Mouse (Mus musculus) erythroblast, adult 5-6 weeks (primary cell): ENCODE results near the gene Paqr4. TPM values are rescaled to one million over a fixed set of nuclear protein-coding genes. Genes with fewer than 3 reads are reported as not detected.

ENCODE experiments used
- ATAC-seq: replicated peaks from 2 replicates; pipeline ENCODE4 v1.8.0; 2016; ENCODE audit warnings: moderate number of reproducible peaks, mild to moderate bottlenecking, moderate TSS enrichment, inconsistent platforms; ENCODE audit not compliant: poor library complexity, low FRiP score, severe bottlenecking
- total RNA-seq, 2 experiments: library from RNA; stranded (forward) in 1 of 2; stranded (reverse) in 1 of 2; fragments of 150-400 nt in 1 of 2; fragments of 200-764, 138-1000 nt in 1 of 2; gene quantifications; 2 replicates each; pipeline versions ENCODE4 v1.2.3 to v1.2.4; 2015 to 2017; ENCODE audit warnings: low replicate concordance in 2 of 2

The Paqr4 gene
- total RNA-seq, 2 experiments from 2014 or later = 1.2 to 4.3 TPM

DNA sequence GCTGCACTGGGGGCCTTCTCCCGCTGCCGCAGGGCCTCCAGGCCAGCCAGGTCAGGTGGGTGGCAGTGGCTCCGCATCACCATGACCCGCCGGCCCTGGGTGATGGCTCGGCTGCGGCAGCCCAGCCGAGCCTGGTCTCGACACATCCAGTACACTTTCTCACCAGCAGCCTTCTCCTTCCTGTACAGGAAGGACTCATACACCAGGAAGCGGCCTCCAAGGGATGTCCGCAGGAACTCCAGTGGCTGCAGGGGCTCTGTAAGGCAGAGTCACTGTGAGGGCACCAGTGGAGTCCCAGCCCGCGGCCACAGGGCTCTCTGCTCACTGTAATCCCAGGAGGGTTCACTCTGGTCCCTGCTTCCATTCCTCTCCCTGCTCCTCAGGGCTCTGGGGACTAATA lies 15.0 kb upstream of the Paqr4 start:
- no peak for ATAC-seq

DNA sequence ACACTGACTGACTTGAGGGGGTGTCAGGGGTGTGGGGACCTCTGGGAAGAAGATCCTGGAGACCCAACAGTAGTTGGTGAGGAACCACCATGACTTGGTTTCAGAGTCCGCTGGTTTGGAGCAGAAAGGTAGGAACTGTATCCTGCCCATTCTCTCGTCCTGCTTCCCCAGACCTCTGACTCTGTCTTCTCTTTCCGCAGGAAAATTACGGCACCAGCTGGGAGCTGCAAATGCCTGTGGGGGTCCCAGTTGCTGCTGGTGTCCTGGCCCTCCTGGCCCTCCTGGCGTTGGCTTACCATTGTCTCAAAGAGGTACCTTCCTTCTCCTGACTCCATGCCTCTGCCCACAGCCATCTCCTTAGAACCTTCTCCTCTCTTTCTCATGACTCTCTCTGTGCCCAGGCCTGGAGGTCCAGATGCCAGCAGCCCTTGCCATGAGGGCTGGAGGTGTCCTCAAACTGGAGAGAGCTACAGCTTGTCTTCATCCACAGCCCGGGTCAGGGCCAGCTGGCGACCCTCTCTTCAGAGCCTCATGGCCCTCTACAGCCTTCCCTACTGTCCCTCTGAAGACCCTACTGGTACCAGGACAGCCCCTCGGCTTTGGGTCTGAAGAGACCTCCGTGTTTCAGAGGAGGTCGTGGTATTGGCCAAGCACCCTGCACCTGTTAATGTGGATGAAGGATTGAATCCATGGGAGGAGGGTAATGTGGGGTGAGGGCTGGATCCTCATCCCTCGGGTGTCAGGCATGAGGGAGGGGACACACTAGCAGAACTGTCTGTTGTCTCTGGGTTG lies 8.9 kb upstream of the Paqr4 start:
- no peak for ATAC-seq

DNA sequence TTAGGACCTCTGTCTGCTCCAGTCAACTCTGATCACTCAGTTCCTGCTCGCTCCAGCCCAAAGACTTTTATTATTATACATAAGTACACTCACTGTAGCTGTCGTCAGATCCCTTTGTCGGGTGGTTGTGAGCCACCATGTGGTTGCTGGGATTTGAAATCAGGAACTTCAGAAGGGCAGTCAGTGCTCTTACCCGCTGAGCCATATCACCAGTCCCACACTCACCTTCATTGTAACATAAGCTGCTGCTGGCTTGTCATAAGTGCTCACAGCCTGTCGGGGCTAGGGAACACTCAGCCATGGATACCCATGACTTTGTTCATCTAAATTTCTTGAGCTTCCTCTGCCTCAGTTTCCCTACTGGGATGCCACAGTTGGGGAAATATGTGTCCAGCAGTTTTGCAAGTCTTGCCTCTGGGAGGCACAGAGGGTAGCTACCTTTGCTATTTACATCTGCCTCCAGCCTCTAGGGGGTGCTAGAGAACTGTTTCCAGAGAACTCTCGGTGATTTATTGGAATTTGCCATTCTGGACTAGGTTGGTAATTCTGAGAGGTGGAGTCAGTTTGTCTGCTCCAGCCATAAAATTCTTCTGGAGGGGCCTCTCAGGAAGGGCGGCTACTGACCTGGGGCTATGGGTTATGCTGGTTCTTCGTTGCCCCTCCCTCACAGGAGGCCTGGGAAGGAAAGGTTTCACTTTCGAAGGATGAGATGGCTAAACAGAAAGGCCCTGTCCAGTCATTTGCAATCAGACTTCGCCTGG lies 8.1 kb upstream of the Paqr4 start:
- peak; percentile 73 for ATAC-seq

DNA sequence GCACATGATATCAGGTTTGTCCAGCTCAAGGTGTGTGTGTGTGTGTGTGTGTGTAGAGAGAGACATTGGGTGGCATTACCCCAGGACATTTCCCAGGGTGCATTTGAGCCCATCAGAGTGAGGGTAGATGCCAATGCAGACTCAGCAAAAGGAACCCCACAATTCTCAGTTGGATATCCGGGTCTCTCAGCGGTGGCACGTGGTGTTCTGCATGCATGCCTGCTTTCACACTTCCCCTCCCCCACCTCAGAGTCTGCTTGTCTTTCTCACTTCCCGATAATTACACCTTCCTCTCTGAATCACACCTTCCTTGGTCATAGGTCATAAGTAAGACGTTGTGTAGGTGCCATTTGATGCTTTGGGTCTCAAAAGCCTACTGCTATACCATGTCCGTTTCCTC lies 7.4 kb upstream of the Paqr4 start:
- ATAC-seq = no peak

DNA sequence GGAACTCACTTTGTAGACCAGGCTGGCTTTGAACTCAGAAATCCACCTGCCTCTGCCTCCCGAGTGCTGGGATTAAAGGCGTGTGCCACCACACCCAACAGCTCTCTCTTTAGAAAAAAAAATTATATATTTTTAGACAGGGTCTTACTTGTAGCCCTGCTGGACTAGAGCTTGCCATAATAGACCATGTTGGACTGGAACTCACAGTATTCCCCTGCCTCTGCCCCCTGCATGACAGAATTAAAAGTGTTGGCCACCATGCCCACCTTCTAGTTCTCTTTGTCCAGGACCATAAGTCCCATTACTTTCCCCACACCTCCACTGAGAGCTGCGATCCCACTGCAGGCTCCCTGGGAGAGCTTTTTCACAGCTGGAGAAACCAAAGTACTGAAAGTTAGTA lies 6.8 kb upstream of the Paqr4 start:
- ATAC-seq = no peak

DNA sequence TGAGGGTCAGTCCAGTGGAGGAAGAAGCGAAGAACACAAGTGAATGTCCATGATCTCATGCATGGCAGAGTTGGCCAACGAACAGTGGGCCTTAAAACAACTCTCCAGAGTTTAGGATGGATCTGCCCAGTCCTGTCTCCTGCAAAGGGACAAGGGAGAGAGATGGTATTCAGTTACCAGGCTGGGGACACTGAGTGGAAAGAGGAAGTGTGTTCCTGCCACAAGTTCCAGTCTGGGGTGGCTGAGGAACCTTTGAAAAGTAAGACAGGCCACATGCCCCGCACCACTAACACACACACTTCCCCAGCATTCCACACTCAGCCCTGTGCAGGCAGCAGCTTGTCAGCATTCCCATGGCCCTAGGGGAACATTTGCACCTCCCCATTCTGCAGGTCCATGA lies 6.1 kb upstream of the Paqr4 start:
- no peak for ATAC-seq

DNA sequence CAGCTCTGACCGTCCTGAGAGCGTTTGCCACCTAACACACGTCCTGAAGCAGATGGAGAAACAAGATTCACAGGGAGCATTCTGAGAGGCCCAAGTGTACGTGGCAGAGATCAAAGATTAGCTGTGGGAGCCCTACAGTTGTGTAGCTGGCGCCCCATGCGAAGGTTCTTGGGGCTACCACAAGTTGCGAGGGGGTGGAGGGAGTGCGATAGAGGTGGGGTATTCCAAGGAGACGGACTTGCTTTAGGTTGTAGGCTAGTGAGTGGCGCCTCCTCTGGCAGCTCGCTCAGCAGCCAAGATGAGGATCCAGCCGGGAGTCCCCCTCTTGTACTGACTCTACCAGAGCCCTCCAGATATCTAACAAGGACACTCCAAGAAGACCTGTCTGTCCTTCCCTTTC lies 5.6 kb upstream of the Paqr4 start:
- ATAC-seq = no peak

DNA sequence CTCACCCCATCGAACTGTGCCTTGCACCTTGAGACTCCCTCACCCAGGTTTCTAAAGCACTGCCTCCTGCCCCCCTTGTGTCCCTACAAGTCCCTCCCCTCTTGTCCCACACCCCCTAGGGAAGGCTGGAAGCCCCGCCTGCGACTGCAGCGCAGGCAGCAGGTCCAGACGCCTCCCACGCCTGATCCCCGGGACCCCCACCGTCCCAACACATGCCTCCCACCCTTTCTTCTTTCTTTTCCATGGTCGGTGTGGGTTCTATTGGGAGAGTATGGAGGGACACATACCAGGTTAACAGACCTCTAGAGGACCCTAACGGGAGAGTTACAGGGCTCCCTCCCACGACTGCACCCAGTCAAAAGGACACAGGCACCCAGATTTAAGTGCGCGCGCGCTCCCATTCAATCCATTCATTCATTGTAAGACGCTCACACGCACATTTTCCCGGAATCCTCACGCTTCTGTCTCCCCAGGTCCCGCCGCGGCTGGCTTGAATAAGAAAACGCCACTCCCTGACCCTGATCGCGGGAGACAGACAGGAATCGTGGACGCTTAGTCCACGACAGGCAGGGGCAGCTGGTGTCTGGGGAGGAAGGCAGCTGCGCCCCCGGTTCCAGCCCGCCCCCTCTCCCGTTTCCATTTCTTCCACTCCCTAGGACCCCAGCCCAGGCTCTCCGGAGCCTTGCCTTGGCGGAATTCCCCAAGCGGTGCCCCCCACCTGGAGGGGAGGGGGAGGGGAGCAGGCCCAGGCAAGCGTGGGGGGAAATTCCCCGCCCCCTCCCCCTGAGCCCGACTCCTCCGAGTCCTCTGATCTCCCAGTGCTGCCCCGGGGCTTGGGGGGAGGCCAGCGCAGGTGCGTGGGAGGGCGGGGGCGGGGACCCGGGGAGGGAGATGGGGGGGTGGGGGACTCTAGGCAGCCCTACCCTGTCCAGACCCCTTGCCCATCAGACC lies 4.9 kb upstream of the Paqr4 start, which contains the start of gene Kremen2:
Gene Kremen2 (minus strand): TSS at position 533 of the 951 bp plus-strand sequence.
- ATAC-seq = no peak

DNA sequence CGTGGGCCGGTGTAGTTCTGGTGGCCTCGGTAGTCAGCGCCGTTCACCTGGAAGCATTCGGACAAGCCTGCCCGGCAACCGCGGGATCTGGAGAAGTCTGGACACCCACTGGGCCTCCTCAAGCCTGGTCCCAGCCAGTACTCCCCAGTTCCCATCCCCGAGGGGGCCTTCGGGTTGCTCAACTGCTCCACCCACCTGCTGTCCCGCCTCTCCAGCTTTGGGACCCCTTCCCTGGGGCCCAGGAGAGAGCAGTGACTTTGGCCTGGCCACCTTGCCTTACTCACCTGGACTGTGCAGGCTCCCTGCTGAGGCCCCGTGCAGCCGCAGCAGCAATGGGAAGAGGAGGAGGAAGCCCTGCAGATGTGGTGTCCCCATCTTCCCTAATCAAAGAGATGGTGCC lies 4.0 kb upstream of the Paqr4 start:
- ATAC-seq = no peak

DNA sequence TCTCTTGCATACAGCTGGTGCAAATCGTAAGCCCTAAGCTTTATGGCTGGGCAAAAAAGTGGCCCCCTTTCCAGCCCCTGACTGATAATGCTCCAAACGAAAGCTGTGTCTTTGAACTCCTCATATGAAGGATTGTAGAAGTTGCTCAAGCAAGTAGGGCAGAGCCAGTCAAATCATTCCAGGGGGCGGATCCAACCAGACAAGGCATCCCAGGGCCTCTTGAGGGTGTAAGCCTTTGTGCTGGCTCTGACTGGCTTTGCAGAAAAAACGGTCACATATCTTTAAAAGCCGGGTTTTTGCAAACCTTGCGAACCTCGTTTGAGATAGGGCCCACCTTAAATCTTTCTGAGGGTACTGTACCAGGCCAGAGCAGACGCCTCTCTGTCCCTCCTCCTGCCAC lies 3.4 kb upstream of the Paqr4 start:
- no peak for ATAC-seq

DNA sequence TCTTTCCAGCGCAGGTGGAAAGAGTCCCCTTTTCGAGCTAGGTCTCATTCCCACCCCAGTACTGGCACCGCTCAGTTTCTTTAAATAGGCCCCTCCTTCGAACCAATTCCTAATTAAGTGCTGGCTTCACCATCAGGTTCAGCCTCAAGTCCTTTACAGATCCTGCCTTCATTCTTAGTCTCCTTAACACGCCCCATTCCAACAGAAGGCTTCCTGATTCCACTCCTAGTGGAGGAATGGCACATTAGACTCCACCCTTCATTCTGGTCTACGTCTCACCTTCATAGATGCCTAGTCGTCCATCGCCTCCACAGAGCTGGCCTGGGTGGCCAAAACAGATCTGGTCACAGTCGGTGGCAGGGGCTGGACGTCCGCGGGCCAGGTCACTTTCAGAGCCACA lies 2.3 kb upstream of the Paqr4 start:
- no peak for ATAC-seq

DNA sequence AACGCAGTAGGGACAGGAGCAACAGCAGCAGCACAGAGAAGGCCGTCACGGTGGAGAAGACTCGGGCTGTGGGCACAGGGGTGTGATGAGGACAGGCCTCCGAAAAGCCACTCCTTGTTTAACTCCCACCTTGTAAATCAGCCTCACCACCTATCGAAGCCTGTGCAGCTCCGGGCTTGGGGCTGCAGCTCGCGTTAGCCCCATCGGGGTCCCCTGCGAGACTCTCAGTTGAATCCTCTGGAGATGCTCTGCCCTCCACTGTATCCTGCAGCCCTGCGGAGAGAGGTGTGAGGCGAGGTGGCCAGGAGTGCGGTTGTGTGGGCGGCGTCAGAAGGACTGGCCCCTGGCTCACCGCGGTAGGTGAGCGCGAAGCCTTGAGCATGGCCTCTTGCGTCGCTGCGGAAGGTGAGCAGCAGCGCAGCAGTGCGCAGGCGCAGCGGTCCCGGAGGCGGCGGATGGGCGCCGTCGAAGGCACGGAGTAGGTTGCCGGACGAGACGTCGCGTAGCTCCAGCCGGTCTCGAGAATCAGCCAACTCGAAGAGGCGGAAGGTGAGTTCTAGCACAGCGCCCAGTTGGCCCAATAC lies 1.6 kb upstream of the Paqr4 start:
- ATAC-seq = no peak

DNA sequence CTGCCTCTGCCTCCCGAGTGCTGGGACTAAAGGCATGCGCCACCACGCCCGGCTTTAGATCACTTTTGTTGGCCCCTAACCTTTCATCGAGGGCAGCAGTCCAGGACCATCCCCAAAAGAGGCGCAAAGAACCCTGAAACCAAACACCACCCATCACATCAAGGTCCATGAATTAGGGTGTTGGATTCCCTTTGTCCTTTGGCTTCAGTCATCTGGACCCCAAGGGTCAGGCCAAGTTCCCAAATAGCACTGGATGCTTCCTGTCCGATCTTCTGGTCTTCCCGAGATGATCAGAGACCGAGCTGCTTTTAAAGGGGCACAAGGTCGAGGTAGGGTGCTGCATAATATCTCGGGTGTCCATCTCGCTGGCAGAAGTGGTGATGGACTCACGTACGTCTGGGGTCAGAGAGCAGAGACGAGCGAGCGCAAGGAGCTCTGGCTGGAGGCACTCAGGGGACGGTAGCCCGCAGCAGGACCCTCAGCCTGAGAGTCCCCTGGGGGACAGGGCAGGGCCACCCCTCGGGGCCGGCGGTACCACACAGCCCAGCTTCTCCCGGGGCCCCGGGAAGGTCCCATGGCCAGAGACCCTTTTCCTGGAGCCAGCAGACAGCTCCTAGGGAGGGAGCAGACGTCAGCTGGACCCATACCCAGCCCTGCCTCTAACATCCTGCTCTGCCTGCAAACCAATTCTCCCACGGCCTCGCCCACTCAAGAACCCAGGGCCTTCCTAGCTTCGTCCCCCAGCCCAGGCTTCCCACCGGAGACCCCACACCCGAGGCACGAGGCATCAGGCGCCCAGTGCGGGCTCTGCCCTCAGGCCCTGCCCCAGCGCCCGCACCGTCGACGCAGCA lies 917 bp upstream of the Paqr4 start:
- ATAC-seq = no peak

DNA sequence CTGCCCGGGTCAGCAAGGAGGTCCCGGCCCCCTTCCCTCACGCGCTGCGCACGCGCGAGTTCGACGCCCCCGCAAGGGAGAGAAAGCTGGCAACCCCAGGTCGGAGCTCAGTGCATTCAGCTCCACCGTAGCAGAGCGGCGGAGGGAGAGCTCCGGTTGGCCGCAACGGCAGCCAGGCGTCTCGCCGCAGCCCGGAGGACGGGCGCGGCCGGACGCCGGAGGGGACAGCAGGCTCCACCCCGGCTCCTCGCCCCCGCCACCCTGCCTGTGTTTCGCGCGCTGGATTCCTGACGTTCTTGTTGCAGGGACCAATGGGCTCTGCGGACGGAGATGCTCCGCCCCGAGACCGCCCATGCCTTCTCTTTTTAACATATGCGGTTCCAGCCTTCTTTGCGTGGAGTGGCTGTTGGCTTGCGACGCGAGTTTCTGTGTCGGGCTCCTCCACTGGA lies 507 bp downstream of the Paqr4 start:
- peak; percentile 86 for ATAC-seq

DNA sequence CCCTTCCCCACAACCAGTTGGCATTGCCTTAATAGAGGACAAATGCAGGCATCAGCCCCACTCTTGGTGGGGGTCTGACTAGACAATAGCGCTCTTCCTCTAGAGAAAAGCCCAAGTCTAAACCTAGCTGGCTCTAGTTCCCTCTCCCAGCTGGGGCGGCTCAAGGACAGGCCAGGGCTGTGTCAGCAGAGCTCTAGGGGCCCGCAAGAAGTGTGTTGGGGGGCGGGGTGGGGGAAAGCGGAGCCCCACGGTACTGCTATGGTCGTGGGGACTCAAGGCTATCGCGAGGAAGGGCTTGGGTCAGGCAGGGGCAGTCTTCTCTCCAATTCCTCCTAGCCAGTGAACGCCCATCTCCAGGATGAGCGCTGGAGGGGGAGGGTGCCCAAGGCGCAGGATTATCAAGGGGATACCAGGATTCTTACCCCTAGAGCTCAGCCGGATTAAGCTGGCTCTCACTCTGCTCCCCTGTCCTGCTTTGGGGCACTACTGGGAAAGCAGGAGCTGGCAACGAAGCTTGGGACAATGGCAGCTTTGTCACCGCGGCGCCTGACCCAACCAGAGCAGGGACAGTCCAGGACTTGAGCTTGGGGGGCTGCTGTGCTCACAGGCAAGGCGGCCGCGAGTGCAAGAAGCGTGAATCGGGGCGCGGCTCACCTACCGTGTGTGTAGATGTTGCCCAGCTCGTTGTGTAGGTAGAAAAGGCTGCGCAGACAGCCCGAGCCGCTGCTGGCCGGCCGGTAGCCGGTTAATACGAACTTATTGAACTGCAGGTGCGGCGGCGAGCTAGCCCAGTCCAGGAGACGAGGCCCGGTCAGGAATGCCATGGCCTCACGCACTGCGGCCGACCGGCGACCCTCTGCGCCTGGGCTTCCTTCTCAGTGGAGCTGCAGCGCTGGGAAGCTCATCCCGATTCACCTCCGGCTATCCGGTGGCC lies 1.2 kb downstream of the Paqr4 start:
- ATAC-seq = peak; percentile 10; the same call in 1 of the 2 replicates

DNA sequence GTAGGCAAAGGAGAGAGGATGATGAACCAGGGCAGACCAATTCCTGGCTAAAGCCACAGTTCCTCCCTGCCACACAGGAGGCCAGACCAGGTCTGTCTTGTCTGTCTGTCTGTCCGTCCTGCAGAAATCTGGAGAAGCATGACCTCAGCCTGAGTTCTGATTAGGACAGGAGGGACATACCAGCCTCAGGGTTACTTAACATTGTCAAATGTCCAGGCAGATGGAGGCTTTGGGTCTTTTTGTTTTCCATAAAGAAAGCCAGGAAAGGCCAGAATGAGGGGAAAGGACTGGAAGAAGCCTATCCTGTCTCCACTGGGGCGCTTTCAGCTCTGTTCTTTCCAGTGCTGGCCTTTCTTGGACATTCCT lies 1.8 kb downstream of the Paqr4 start:
- ATAC-seq = no peak

DNA sequence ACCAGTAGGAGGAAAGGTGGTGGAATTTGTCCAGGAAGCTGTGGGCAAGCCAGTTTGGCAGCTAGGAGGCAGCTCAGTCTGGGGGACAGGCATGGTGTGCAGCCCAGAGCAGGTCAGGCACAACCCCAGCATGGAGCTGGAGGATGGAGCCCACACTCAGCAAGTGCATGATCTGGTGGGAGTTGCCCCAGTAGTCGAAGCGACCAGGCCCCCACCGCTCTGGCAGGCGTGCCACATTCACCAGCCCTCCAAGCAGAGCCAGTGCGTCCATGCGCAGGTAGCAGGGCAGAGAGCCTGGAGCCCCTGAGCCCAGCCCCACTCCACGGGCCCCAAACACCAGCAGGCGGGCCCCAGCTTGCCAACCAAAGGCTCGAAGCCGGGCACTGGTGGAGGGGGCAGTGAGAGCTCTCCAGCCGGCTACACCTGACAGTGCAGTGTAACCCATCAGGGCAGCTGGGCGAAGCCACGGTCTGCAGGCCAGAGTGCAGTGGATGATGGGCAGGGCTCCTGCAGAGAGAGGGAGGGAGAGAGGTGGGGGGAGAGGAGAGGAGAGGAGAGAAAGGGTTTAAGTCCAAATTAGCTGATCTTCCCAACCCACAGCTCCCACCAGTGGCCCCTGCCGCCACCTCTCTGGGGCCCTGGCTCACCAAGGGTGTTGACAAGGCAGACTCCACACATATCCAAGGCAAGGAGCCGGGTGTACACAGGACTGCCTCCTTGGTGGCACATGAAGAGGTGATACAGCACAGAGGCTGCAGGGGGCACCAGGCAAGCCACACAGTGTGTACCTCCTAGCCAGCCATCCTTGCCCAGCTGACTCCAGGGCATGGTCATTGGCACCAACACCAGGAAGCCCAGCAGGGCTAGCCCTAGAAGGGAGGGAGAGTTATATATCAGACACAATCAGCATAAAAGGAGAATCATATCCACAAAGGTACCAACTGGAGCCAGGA lies 2.9 kb downstream of the Paqr4 start:
- ATAC-seq = no peak
